Mouse (Mus musculus): Measurements from ENCODE around the gene Lrg1.

- TF ChIP-seq CTCF (conservative IDR thresholded peaks at IDR 0.05; ENCODE audit: insufficient read depth, insufficient read length, low read depth, low read length): no peak
- no peak for TF ChIP-seq POLR2A (IDR thresholded peaks at IDR 0.05; ENCODE audit: low read depth, low read length)
Observed at GRCm38 (mm10) chr17:56133457-56134363, 11.9 kb upstream of the Lrg1 start.
